Mouse (Mus musculus): ENCODE measurements around the gene Gm7361.
"Not testable (repeated sequence)": the region's sequence is repeated elsewhere in the genome, so short reads cannot be mapped to it uniquely, and the experiment has no call there.

The Gm7361 gene

DNA sequence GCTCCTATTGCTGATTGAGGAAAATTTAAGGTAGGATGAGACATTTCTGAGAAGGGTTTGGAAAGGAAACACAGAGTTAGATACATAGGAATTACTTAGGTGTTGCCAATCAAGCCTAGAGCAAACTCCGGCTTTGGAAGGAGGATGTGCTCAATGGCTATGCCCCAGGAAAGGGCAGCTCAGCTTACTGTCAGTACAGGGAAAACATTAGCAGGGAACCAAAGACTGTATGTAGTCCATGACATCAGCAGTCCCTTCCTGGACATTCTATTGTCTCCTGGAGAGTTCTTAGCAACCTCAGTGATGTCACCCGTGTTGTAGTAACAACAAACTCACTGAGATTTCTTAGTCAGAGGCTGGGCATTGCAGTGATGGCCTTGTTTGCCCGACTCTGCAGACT lies at the start of gene Gm7361:
Gm7361 (plus strand) TSS at position 301 of the 400 bp plus-strand sequence.
- not testable (repeated sequence) for DNase-seq (ENCODE audit: extremely low spot score)

DNA sequence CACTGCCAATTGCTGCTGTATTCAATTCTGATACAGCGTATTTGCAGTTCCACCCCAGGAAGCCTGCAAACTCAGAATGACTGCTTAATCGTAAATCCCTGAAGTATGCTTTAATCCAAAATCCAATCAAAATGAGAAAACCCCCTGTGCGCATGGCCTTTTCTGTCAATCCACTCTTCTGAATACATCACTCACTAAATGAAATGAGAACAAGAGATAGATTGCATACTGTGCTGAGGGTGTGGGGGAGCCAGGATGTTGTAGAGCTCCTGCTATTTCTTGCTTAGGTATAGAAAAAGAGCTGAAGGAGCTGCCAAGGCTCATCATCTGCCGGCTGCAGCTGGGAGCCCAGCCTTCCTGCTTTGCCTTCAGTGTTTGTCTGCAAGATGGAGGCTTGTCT lies 46.5 kb upstream of the Gm7361 start:
- no peak for DNase-seq (ENCODE audit: extremely low spot score)

DNA sequence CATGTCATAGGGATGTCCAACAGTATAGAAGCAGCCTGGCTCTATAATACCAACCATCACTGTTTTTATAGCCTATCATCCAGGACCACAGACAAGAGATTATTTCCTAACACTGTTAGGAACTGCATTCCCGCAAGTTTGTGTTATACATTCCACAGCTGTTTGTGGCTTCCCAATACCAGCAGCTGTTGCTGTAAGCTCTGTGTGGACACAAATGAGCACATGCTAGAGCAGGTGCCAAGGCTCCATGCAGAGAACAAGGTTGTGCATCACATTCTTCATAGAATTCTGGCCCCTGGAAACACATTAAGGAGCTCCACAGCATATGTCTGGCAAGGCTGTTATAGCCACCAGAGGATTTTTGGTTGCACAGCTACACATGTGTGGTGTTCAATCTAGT lies 35.4 kb upstream of the Gm7361 start:
- no peak for DNase-seq (ENCODE audit: extremely low spot score)

DNA sequence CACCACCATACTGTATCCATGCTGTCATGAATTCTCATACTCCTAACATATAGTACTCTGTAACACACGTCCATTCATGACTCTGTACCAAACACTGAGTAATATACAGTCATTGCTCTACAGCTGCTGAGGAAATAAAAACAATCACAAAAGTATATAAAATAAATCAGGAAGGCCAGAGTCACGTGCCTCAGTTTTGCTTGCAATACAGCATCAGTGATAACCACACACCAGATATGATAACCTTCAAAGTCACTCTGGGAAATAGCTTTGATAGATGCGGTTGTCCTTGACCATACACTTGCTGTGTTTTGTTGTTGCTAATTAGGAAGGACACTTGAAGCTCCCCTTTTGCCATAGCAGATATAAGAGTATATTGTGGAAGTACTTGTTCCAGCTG lies 9.2 kb downstream of the Gm7361 start:
- DNase-seq (ENCODE audit: extremely low spot score): not testable (repeated sequence)

DNA sequence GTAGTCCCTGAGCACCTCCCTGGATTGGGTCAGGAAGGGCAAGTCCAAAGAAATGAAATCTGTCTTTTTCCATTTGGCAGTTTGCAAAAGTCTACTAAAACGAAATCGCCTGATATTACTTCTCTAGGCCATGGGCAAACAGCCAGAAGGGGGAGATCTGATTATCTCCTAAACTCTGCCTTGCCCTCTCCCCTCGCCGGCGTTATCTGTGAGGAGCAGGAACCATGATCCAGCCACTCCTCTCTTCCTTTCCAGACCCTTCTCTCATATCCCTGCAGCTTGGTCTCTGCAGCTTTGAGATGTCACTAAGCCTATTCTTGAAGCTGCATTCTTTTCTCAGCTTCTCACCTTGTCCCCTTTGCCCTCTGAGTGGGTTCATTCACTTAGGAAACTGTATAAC lies 22.9 kb downstream of the Gm7361 start:
- no peak for DNase-seq (ENCODE audit: extremely low spot score)

DNA sequence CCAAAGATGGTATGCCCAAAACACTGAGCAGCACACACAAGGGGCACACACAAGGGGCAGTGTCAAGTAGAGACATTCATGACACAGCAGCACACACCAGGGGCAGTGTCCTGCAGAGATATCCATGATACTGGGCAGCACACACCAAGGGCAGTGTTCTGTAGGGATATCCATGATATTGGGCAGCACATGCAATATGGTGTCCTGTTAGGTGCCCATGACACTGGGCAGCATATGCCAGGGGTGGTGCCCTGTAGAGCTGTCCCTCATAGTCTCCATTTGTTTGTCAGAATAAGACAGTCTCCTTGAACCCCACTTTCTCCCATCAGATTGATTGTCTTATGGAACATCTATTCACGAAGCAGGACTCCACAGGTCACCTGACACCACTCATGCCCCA lies 24.2 kb downstream of the Gm7361 start:
- DNase-seq (ENCODE audit: extremely low spot score): no peak

DNA sequence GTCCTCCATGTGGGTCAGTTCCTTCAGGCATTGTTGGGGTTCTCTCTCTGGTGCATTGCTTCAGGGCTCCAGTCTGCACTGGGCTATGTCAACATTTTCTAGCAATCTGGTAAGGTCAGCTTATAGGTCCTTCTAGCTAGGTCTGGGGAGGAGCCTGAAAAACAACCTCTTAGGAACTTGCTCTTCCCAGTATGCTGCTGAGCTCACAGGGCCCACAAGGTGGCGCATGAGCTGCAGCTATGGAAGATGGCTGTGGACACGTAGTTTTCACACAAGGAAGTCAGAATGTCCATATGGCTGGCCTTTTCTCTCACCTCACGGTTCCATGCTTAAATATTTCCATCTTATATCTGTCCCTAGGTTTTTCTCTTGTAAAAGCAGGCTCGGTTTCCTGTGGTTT lies 24.8 kb downstream of the Gm7361 start:
- peak; percentile 71 for DNase-seq (ENCODE audit: extremely low spot score)

DNA sequence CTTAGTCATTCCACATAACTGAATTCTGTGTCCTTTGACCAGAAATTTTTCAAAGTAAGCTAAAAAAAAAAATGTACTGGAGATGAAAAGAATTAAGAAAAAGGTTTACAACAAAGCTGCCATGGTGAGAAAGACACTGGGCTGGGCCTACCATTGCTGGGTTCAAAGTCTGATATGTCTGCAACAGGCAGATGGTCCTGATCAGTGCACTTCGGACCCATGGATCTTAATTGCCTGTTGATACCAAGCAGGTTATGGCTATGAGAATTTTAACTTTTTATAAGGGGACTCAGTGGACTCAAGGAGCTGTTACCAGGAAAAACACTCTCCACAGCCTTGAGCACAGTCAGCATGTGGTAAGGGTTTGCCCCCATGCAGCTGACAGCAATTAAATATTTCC lies 25.9 kb downstream of the Gm7361 start:
- no peak for DNase-seq (ENCODE audit: extremely low spot score)

DNA sequence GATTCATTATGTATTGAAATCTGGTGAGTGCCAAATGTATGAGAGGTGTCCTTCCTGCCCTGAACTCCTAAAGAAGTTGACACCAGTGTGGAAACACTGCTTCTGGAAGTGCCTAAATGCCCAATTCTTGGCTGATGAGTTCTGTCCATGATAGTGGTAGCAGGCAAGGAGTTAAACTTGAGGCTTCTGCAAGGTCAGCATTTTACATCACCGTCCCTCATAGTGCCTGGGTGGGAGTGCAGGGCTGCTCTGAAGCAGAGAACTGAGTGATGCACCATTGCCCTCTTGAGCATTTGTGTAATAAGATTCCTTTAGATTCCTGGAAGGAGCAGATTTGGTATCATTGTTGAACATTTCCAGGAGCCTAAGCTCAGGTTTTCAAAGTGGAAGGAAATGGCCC lies 34.1 kb downstream of the Gm7361 start:
- DNase-seq (ENCODE audit: extremely low spot score): no peak

DNA sequence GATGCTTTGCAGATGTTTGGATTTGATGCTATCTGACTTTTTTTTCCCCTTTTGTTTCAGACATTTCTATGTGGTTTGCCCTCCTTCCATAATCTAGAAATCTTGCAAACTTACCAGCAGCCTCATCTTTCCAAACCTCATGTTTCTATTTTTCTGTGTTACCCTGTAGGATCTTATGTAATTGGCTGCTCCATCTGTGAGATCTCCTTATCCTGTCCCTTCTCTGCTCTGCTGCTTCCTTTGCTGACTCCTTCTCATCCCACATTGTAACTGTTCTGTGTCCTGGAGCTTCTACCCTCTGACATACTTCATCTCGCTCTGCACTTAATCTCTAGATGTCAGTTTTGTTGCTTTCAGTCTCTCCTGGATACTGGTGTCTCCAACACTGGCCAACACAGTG lies 35.8 kb downstream of the Gm7361 start:
- DNase-seq (ENCODE audit: extremely low spot score): no peak

All from embryo, embryonic 9.5 days (tissue).